In the genomic region with DNA sequence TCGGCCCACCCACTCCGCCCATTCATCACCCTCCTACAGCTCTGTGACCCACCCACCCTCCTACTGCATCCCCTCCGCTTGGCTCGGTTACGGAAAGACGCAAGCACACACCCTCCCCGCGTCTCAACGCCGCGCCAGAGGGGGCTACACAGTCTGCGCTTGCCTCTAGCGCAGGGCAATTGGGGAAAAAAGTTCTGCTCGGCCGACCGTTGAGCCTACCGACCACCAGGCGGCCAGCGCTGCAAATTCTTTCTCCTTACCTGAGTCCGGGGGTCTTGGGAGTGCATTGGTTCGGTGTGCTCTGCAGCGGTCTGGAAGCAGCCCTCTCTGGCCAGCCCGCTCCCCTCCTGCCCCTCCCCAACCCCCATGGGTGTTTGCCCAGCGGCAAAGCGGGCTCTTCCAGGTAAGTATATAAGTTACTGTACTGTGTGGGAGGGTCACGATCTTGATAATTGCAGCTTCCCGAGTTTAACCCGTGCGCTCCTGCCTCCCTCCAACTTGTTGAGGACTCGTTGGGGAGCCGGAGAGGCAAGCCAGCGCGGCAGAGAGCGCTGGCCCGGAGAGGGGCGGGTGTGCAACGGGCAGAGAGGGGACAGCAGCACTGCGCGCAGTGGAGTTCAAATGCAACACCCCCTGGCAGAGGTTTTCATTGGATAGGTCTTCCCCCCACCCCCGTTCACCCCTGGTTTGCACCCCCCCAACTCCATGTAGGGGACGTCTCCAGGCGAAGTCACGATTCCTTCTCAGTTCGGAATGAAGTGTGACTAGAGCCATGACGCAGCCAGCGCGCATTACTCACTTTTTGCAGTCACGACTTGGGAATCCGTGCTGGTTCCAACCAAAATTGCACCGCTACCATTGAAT, we compare ENCODE assay signal across 8 mouse cellular contexts.
DNase-seq lines count a peak whose midpoint lies in the region; ATAC-seq lines count a peak whose summit lies in the region.

No protein-coding gene starts in this region.

- H3K4me1 ChIP-seq in liver, embryonic 12.5 days = peaks cover 11% of the 10 kb centered on the region; the same call in 1 of the 2 replicates
- H3K4me1 ChIP-seq in hindbrain, embryonic 13.5 days (replicated peaks) = peaks cover 77% of the 10 kb centered on the region
- H3K4me1 ChIP-seq in neural tube, embryonic 14.5 days (ENCODE audit: control insufficient read depth, insufficient read depth, low read length) = peaks cover 27% of the 10 kb centered on the region

- peak; percentile 40 for DNase-seq in adrenal gland, postnatal 25 days
- DNase-seq in adrenal gland, adult 18-20 months (ENCODE audit: low spot score in 2 of 2) = no peak
- DNase-seq in liver = no peak
- no peak for DNase-seq in heart, postnatal 10 days

- intact Hi-C loops in heart, postnatal 10 days (cut with DNase I) = loop anchor here (5.0 kb wide), 1 partner anchor 66 kb away; no protein-coding TSS in a partner anchor

- ATAC-seq in liver, embryonic 12.5 days = 0 out of 2 replicates have a peak, but pooled peaks have one; percentile 13
- no peak for ATAC-seq in hindbrain, embryonic 13.5 days (ENCODE audit: low FRiP score)
- ATAC-seq in neural tube, embryonic 14.5 days (ENCODE audit: low read depth) = no peak
- no peak for ATAC-seq in inflammation-experienced regulatory T-cells, adult 6 months

- H3K27ac ChIP-seq in liver, embryonic 12.5 days = no peak overlapping the region
- no peak overlapping the region for H3K27ac ChIP-seq in hindbrain, embryonic 13.5 days
- no peak overlapping the region for H3K27ac ChIP-seq in neural tube, embryonic 14.5 days (ENCODE audit: low read depth, low read length)

- H3K4me3 ChIP-seq in liver, embryonic 12.5 days = no peak overlapping the region
- peak overlapping the region; percentile 49 for H3K4me3 ChIP-seq in hindbrain, embryonic 13.5 days
- peak overlapping the region; percentile 21; the same call in 1 of the 2 replicates for H3K4me3 ChIP-seq in neural tube, embryonic 14.5 days (ENCODE audit: low read depth, low read length)

- H3K4me2 ChIP-seq in liver, embryonic 12.5 days = peak overlapping the region; percentile 36
- peak overlapping the region; percentile 67 for H3K4me2 ChIP-seq in hindbrain, embryonic 13.5 days
- peak overlapping the region; percentile 40 for H3K4me2 ChIP-seq in neural tube, embryonic 14.5 days (ENCODE audit: low read depth, low read length)

- no peak overlapping the region for H3K9ac ChIP-seq in liver, embryonic 12.5 days
- H3K9ac ChIP-seq in hindbrain, embryonic 13.5 days = no peak overlapping the region
- no peak overlapping the region for H3K9ac ChIP-seq in neural tube, embryonic 14.5 days (replicated peaks; ENCODE audit: low read depth, low read length)

- H3K27me3 ChIP-seq in liver, embryonic 12.5 days (replicated peaks) = peaks cover 100% of the 10 kb centered on the region
- peaks cover 73% of the 10 kb centered on the region for H3K27me3 ChIP-seq in hindbrain, embryonic 13.5 days
- peaks cover 45% of the 10 kb centered on the region for H3K27me3 ChIP-seq in neural tube, embryonic 14.5 days (ENCODE audit: control insufficient read depth, insufficient read depth, low read length)

- 1% methylated on average over 50 of the region's 50 CpGs for WGBS in liver, embryonic 12.5 days (ENCODE audit: insufficient replicate concordance)
- under 1% methylated on average over 50 of the region's 50 CpGs for WGBS in hindbrain, embryonic 13.5 days
- under 1% methylated on average over 49 of the region's 50 CpGs for WGBS in neural tube, embryonic 14.5 days

- H3K9me3 ChIP-seq in liver, embryonic 12.5 days (replicated peaks) = no peaks in the 10 kb centered on the region
- H3K9me3 ChIP-seq in hindbrain, embryonic 13.5 days = no peaks in the 10 kb centered on the region
- no peaks in the 10 kb centered on the region for H3K9me3 ChIP-seq in neural tube, embryonic 14.5 days (ENCODE audit: control insufficient read depth, low read length)

- H3K36me3 ChIP-seq in liver, embryonic 12.5 days = no peaks in the 10 kb centered on the region
- no peaks in the 10 kb centered on the region for H3K36me3 ChIP-seq in hindbrain, embryonic 13.5 days
- no peaks in the 10 kb centered on the region for H3K36me3 ChIP-seq in neural tube, embryonic 14.5 days (ENCODE audit: control insufficient read depth, insufficient read depth, low read length)
